Mouse (Mus musculus) lung, postnatal 0 days (tissue): ENCODE results near the gene Kdm3a.

Experiments
- CTCF ChIP-seq: IDR thresholded peaks from 2 replicates; pipeline ENCODE4 v1.5.1; 2016; ENCODE audit warnings: antibody characterized with exemption, mild to moderate bottlenecking
- EP300 ChIP-seq: IDR thresholded peaks from 2 replicates; pipeline ENCODE4 v1.6.1; 2016; ENCODE audit warnings: antibody characterized with exemption, mild to moderate bottlenecking, control low read depth

DNA sequence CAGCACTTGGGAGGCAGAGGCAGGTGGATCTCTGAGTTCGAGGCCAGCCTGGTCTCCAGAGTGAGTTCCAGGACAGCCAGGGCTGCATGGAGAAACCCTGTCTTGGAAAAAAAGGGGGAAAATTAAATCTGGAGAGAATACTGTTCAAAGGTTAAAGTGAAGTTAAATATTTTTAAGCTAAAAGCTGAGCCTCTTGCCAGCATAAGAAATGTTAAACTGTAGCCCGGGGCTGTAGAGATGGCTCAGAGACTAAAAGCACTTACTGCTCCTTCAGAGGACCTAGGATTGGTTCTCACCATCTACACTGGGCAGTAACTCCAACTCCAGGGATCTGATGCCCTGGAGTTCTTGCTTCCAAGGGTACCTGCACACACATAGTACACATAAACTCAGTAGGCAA lies 76.0 kb downstream of the Kdm3a start:
- TF ChIP-seq CTCF = no peak
- TF ChIP-seq EP300 = no peak
